Mouse (Mus musculus): Measurements from ENCODE around the gene Camsap3.
"Not testable (repeated sequence)": the region's sequence is repeated elsewhere in the genome, so short reads cannot be mapped to it uniquely, and the experiment has no call there.

Camsap3 gene

DNA sequence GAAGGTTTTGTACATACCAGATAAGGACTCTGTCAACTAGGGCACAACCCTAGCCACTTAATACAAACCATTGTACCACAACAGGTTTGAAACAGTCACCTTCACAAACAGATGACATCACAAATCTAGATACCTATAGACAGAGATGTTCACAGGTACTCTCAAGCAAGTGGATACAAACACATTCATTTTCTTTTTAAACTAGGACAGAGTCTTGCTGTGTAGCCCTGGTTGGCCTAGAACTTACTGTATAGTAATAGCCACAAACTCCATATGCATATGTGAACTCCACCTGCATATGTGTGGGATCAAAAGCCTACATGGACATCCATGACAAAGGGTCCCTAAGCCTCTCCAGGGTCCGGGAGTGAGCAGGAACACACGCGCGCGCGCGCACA, at the start of gene Camsap3:
Gene Camsap3 (plus strand): TSS at position 301 of the 398 bp plus-strand sequence.
- no peak for DNase-seq (ENCODE audit: low spot score)

DNA sequence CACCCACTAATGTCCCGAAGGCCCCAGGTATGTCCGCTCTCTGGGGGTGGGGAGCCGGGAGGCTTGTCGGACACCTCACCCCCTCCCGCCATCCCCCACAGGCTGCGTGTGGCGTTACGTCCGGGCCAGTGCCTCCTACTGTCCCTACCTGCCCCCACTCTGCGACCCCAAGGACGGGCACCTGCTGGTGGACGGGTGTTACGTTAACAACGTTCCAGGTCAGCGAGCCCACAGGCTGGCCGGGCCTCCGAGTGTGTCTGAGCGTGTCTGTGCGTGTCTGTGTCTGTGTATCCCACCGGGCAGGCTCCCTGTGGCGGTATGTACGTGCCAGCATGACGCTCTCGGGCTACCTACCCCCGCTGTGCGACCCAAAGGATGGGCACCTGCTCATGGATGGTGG, 49.4 kb upstream of the Camsap3 start:
- DNase-seq (ENCODE audit: low spot score), result no peak

DNA sequence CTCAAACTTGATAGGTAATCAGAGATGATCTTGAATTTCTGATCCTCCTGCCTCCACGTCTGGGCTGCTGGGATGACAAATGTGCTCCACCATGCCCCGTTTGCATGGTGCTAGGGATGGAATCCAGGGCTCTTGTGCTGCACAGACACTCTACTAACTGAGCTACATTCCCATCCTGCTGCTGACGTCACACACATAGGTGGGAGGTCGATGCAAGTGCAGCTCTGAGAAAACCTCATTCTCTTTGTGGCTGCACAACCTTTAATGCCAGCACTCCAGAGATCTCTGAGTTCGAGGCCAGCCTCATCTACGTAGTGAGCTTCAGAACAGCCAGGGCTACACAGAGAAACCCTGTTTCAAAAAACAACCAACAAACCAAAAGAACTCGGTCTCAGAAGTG, 47.9 kb upstream of the Camsap3 start:
- no peak for DNase-seq (ENCODE audit: low spot score)

DNA sequence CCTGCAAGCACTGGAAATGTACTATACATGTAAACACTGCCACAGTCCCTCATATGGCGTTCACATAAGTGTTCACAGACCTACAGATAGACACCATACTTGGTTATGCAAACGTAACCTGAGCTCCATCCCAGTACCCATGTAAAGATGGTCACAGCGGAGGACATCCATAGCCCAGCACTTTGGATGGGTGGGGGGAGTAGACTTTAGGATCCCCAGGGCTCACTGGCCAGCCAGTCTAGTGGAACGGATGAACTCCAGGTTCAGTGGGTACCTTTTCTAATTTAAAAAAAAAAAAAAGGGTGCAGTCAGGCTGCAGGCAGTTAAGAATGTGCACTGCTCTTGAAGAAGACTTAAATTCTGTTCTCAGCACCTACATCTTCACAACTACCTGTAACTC, 47.0 kb upstream of the Camsap3 start:
- no peak for DNase-seq (ENCODE audit: low spot score)

DNA sequence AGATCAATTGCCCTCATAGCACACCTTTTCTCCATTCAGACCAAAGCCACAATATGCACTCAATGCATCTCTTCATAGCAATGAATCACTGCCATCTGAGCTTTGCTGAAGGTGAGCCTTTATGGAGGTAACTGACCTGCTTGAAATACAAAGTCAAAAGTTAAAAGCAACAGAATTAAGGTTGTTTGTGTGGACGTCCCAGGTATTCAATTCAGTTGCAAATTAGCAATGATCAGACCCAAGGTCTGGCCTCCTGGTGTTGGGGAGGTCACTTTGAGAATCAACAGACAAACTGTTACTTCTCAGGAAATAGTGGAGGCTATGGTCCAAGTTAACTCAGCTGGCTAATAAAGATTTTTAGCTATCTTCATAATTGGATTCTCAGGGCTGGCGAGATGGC, 40.6 kb upstream of the Camsap3 start:
- DNase-seq (ENCODE audit: low spot score), result no peak

DNA sequence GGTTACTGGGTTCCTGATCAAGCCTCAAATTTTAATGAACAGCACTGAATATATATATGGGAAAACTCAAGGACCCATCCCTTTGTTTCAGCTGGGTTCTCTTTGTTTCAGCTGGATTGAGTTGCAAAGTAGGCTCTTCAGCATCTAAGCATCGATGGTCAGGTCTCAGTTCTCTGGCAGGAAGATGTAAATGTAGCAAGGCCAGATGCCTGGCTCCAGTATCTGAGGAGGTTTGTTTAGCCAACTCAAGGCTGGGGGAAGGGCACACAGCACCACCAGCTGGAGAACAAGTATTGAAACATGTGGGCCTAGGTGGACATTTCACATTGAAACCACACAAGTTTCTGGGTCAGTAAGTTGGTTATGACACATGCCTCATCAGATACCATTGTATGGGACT, 34.9 kb upstream of the Camsap3 start:
- DNase-seq (ENCODE audit: low spot score), result no peak

DNA sequence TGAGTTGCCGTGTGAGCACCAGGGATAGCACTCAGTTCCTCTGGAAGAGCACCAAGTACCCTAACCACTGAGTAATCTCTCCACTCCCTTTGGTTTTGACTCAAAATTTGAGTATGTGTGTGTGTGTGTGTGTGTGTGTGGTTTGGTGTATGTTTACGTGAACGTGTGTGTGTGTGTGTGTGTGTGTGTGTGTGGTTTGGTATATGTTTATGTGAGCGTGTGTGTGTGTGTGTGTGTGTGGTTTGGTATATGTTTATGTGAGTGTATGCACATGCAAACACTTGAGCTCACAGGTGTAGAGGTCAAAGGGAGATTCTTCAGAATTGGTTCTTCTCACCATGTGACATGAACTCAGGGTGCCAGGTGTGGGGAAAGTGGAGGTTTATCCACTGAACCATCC, 31.0 kb upstream of the Camsap3 start:
- DNase-seq (ENCODE audit: low spot score), result no peak

DNA sequence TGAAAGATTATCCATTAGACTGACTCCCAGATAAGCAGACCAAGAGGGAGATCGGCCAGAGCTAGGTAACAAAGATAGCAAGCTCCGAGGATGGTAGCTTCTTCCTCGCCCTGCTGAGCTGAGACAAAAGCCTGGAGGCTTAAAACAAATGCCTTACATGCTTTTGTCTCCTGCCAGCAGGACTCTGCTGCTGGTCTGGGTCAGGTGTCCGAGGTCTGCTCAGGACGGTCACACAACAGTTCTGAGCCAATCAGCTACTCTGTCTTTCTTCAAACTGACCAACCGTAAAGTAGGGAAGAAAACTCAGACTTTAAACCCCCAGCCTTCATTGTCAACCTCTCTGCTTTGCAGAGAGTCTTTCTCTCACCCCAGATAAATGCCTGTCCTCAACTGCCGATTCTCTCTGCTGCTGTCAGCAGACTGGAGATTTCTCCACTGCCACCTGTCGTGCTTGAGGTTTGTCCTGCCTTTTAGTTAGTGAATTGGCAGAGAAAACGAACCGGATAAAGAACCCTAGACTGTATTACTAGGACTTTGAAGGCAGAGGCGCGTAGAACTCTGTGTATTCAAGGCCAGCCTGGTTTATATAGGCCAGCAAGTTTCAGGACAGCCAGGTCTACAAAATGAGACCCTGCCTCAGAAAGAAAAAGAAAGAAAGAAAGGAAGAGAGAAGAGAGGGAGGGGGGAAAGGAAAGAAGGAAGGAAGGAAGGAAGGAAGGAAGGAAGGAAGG, 19.3 kb upstream of the Camsap3 start, which contains the start of gene C330021F23Rik:
Gene C330021F23Rik (plus strand): TSS at position 350 of the 731 bp plus-strand sequence.
- no peak for DNase-seq (ENCODE audit: low spot score)

DNA sequence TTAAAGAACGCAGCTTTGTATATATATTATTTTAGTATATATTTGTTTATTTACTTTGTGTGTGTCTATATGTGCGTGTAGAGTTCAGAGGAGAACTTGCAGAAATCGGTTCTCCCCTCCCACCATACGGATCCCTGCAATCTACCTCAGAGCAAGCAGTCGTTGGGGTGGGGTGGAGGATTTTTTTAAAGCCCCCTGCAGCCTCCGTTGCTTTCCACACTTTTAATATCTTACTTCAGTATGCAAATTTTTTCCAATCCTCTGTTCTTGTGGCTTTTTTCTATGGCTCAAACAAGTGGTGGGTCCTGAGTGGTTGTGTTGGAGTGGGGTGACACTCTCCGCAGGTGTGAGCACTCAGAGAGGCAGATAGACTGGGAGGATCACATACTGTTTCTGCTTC, 18.7 kb upstream of the Camsap3 start:
- DNase-seq (ENCODE audit: low spot score), result no peak

DNA sequence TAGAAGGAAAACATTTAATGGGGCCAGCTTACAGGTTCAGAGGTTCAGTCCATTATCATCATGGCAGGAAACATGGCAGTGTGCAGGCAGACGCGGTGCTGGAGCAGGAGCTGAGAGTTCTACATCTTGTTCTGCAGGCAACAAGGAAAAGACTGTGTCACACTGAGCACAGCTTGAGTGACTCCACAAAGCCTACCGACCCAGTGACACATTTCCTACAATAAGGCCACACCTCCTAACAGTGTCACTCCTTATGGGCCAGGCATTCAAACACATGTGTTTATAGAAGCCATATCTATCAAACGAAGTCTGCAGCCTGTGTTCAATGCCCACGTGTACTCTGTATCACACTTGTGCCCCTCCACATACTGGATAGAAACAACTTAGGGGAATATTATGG, 17.3 kb upstream of the Camsap3 start:
- DNase-seq (ENCODE audit: low spot score), result no peak

DNA sequence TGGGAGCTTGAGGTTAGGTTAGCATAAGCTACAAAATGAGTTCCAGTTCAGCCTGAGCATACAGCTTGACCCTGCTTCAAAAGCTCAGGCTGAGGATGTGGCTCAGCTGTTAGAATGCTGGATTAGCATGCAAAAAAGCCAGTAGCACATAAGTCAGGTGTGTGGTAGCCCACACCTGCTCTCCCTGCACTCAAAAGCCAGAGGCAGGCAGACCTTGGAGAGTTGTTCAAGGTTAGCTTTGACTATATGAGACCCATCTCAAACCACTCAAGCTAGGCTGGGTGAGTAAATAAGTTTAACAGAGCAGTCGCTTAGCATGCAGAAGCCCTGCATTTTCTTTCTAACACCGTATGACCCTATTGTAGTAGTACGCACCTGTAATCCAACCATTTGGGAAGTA, 12.5 kb upstream of the Camsap3 start:
- DNase-seq (ENCODE audit: low spot score), result no peak

DNA sequence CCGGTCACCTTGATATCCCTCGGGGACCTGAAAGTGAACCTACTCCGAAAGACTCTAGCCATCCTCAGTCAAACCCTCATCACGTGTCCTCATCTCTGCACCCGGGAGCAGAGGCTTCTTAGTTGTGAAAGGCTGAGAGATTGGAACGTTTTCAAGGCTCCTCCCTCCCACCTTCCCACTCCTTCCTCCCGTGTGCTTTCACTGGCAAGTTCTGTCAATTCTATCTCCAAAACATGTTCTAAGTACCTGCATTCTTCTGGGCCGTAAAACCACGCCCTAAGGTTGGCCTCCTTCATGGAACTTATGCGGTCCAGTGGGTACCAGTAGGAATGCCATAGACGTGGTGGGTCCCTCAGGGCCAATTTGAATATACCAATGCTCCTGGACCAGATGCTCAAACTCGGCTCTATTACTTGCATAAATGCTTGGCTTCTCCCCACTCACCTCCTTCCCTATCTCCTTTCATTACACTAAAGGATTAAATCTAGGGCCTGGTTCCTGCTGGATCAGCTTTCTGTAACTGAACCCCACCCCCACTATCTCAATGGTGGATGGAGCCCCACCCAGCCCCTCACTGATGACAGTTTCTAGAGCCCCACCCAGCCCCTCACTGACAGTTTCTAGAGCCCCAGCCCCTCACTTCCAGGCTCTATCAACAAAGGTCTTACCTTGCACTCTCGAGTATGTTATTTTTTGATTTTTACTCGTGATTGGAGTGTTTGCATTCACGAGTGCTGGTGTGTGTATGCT, 10.7 kb upstream of the Camsap3 start:
- no peak for DNase-seq (ENCODE audit: low spot score)

DNA sequence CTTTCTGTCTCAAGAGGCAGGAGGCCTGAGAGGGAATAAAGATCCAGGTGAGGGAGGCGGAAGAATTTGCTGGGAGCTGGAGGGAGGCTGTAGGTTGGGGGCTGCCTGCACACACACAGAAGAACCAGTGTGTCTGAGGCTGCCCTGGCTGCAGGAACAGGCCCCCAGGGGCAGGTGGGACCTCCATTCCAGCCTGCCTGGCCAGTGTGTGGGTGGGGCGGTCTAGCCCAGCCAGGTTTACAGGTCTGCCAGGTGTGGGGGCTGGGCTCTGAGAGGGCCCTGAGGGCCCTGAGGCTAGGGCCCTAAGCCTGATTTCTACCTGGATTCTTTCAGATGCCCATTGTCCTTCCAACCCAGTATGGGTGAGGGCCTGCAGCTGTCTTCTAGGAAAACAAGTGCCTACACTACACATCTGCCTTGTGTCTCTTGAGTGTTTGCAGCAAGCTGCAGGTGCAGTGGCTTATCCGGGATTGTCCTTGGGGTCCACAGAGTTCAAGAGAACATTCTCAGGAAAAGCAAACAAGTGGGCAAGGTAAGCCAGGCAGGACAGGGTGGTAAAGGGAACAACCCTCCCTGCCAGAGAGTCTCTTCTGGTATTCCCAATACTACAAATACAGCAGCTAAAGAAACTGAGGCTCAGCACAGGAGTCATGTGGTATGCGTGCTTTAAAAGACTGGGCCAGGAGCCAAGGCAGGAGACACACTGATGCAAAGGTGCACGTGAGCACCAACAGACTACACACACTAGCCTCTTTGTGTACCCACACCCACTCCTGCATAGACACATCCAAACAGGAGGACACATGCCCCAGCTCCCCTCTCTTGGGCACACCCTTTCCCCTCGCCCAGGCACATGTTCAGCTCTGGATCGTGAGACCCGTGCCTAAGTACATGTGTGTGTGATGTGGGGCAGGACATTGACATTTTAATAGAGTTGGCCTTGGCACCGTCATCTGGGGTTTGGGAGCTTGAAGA, 7.4 kb upstream of the Camsap3 start:
- no peak for DNase-seq (ENCODE audit: low spot score)

DNA sequence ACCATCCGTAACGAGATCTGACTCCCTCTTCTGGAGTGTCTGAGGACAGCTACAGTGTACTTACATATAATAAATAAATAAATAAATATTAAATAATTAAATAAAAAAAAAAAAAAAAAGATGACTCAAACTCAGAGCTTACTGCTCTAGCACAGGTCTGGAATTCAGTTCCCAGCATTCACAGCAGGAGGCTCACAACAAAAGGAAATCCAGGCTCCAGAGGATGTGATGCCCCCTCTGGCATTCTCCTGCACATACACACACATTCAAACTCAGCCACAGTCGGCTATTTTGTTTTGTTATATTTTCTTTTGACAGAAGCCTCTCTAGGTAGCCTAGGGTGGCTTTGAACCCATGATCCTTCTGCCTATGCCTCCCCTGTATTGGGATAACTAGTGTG, 5.1 kb upstream of the Camsap3 start:
- DNase-seq (ENCODE audit: low spot score), result not testable (repeated sequence)

DNA sequence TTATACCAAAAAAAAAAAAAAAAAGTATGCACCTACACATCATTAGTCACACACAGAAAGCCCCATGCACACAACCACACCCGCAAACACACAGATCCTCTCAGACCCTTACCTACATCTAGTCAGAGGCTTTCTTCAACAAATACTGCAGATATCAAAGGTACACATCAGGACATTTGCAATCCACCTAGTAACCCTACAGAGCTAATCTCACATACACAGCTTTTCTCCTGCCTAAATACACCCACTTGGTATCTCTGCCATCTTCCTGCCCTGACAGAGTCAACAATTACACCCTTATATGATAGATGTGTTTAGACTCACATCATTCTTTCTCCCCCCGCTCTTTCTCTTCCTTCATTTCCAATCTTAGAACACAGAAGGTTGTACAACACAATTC, 641 bp upstream of the Camsap3 start:
- no peak for DNase-seq (ENCODE audit: low spot score)

DNA sequence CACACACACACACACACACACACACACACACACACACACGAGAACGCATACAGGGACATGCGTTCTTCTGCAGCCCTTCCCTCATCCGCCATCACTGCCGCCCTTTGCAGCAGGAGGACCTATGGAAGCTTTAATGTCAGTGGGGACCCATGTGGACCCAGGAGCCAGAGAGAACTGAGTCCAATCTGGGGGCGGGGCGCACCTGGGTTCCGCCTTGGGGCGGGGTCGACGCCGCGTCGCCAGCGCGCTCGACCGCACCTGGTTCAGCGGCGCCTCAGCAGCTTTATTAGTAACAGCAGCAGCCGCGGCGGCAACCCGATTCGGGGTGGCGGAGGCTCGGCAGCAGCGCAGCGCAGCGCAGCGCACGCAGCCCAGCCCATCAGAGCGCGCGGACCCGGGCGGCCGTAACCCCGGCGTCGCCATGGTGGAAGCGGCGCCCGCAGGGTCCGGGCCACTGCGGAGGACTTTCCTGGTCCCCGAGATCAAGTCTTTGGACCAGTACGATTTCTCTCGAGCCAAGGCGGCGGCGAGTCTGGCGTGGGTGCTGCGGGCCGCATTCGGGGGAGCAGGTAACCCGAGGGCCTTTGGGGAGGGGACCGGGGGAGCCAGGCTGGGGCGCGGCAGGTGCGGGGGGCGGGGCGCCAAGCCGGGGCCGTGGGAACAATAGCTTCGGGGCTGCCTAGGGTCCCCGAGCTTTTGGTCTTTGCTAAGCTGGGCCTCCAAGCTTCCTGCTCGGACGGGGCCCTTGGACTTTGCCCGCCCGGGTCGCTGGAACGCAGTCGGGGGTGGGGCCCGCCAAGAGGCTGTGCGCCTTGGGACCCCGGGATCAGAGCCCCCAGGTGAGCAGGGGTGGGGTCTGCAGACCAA, 531 bp downstream of the Camsap3 start:
- DNase-seq (ENCODE audit: low spot score), result no peak

DNA sequence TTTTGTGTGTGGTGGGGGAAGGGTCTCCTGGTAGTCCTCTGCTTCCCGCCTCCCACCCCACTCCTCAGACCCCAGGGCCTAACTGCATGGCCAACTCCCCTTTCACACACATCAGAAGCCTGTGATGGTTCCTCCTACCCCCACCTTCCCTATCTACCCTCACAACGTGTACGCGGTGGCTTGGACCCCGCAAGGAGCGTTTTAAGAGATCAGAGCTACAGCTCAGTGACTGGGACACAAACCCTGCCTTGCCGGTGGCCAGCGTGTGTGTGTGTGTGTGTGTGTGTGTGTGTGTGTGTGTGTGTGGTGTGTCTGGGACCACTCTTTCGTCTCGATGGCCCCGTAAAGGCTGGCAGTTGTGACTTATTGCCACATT, 1.2 kb downstream of the Camsap3 start:
- DNase-seq (ENCODE audit: low spot score), result no peak

DNA sequence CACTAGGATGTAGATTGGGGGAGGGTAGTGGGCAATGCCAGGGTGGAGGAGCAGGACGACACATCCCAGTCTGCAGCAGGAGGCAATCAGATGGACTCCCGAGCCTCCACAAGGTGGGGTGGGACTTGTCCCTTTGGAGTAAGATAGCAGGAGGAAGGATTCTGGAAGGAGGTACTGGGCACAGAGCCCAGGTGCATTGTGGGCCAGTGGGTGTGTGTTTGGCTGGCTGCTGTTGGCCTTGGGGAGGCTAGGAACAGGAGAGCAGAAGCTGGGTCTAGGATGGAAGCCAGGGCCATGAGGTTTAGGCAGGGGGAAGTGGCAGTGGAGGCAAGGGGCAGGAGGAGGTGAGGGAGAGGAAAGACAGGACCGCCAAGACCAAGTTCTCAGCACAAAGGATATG, 6.4 kb downstream of the Camsap3 start:
- DNase-seq (ENCODE audit: low spot score), result no peak

DNA sequence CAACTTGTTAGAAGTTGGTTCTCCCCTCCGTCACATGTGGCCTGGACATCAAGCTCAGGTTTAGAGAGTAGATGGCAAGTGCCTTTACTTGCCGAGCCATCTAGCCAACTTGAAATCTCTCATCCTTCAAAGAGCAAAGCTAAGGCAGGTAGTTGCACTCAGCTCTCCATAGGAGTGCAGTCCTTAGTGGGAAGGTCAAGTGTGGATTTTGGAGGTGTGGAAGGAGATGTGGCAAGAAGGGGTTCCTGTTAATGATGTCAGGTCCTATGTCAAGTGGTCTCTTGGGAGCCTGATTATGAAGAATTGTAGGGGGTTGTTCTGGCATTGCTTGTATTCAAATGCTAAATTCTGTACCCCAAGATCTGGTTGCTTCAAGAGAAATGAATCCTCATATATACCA, 7.4 kb downstream of the Camsap3 start:
- DNase-seq (ENCODE audit: low spot score), result no peak

DNA sequence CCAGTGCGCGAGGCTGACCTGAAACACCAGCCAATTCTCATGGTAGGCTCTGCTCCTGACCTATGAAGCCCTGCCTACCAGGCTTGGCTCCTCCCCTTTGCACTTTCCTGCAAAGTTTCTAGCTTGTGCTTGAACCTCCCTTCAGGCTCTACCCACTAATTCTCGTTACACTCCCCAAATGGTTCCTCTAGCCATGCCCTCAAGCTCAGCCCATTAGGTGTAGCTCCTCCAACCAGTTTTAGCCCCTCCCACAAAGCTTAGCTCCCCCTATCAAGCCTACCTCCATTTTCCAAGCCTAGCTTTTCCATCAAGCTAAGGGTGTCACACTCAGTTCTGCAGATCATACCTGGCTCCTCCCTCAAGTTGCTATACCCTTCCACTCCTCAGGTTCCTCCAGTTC, 11.0 kb downstream of the Camsap3 start:
- no peak for DNase-seq (ENCODE audit: low spot score)

DNA sequence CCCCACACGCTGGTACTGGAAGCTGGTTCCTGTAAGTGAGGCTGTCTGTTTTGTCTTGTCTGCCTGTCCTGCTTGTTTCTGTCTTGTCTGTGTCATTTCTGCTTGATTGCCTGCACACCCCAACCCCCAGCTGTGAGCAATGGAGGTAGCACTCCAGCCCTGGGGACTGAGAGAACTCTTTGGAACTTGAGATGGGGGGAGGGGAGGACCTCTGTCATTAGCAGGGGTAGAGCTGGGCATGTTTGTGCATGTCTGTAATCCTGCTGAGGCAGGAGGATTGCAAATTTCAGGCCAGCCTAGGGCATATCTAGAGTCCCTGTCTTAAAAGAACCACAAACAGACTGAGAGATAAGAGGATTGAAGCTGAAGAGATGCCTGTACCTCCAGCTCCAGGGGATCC, 12.1 kb downstream of the Camsap3 start:
- DNase-seq (ENCODE audit: low spot score), result no peak

DNA sequence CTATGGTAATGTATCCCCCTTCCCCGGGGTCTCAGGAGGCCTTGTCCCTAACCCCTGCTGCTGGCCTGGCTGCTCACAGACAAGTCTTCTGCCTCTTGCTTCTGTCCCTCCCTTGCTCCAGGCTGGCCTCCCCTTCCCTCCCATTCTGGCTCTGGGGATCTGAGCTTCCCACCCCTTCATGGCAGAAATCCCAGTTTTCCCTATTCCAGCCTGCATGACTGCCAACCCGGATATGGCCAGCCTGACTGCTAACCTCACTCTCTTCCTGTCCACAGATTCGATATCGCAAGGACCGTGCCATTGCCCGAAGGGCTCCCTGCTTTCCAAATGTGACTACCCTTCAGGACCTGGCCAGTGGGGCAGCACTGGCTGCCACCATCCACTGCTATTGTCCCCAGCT, 13.3 kb downstream of the Camsap3 start:
- DNase-seq (ENCODE audit: low spot score), result no peak

Data from layer of hippocampus, adult 9-10 months (tissue).